Mouse (Mus musculus) liver, embryonic 16.5 days (tissue): ENCODE results near the gene Adamts12. TPM values are rescaled to one million over a fixed set of nuclear protein-coding genes. Genes with fewer than 3 reads are reported as not detected.

Experiments
- ATAC-seq: fragments of 200-750 bp; cut with Nextera tagmentation; 2 replicates; pipeline ENCODE4 v1.8.0; 2017; ENCODE audit warnings: low read depth, mild to moderate bottlenecking, moderate number of reproducible peaks, moderate library complexity
- H3K27ac ChIP-seq: fragments of 300-500 bp; sonication (generic); 2 replicates; pipeline ENCODE4 v1.5.1; 2014; ENCODE audit warnings: mild to moderate bottlenecking, low read length
- H3K27me3 ChIP-seq: fragments of 300-500 bp; sonication (generic); 2 replicates; pipeline ENCODE4 v1.6.1; 2014; ENCODE audit warnings: low read depth, low read length, mixed read lengths; ENCODE audit not compliant: control insufficient read depth, insufficient read depth
- H3K36me3 ChIP-seq: fragments of 300-500 bp; sonication (generic); 2 replicates; pipeline ENCODE4 v1.6.1; 2014; ENCODE audit warnings: mild to moderate bottlenecking; ENCODE audit not compliant: control insufficient read depth, insufficient read depth
- H3K4me1 ChIP-seq: fragments of 300-500 bp; sonication (generic); 2 replicates; pipeline ENCODE4 v1.6.1; 2014; ENCODE audit warnings: low read depth, low read length, mixed read lengths; ENCODE audit not compliant: control insufficient read depth
- H3K4me2 ChIP-seq: fragments of 300-500 bp; sonication (generic); 2 replicates; pipeline ENCODE4 v1.6.1; 2014; ENCODE audit warnings: low read depth, low read length, mixed read lengths
- H3K4me3 ChIP-seq: fragments of 300-500 bp; sonication (generic); 2 replicates; pipeline ENCODE4 v1.5.1; 2014; ENCODE audit warnings: low read depth, mild to moderate bottlenecking, low read length
- H3K9ac ChIP-seq: fragments of 300-500 bp; sonication (generic); 2 replicates; pipeline ENCODE4 v1.6.1; 2014; ENCODE audit warnings: low read depth, low read length
- H3K9me3 ChIP-seq: fragments of 300-500 bp; sonication (generic); replicated peaks from 2 replicates; pipeline ENCODE4 v1.6.1; 2016; ENCODE audit warnings: low read length; ENCODE audit not compliant: control insufficient read depth
- WGBS: fragments of 180-500 bp; shearing (Covaris S2); extraction: QIAGEN DNeasy Blood & Tissue Kit; methylation state at CpG from one replicate; pipeline ENCODE4 v1.1.7; 2014; ENCODE audit not compliant: insufficient replicate concordance; 5-methylcytosine and 5-hydroxymethylcytosine counted together
- polyA plus RNA-seq: library from polyadenylated mRNA; unstranded; fragments of >200 nt; fragmentation: Nextera tagmentation; extraction: Ambion mirVana; gene quantifications from 2 replicates; pipeline ENCODE4 v1.2.1, GENCODE M21; 2015

Gene Adamts12
- polyA plus RNA-seq, 1 experiment from 2014 or later = 0.34 TPM

- Histone ChIP-seq H3K36me3 (no peaks in the 10 kb centered on the region), H3K4me3 (no peak overlapping the region), H3K4me2 (no peak overlapping the region), H3K9ac (no peak overlapping the region), H3K4me1 (no peaks in the 10 kb centered on the region), H3K9me3 (no peaks in the 10 kb centered on the region), H3K27me3 (no peaks in the 10 kb centered on the region), H3K27ac (no peak overlapping the region)
- ATAC-seq = no peak
- WGBS = 58% methylated on average over 1 of the region's 1 CpGs
These were observed 296.3 kb downstream of the Adamts12 start for GRCm38 (mm10) chr15:11360888-11361287.

GRCm38 (mm10) chr15:11361824-11362223, 297.2 kb downstream of the Adamts12 start:
- H3K9me3 ChIP-seq = no peaks in the 10 kb centered on the region
- ATAC-seq = no peak
- WGBS = 65% methylated on average over 5 of the region's 5 CpGs

GRCm38 (mm10) chr15:11364112-11364511, 299.5 kb downstream of the Adamts12 start:
- no peaks in the 10 kb centered on the region for H3K4me1 ChIP-seq
- H3K36me3 ChIP-seq = no peaks in the 10 kb centered on the region
- H3K27ac ChIP-seq = no peak overlapping the region
- H3K9me3 ChIP-seq = no peaks in the 10 kb centered on the region
- H3K4me3 ChIP-seq = no peak overlapping the region
- H3K27me3 ChIP-seq = no peaks in the 10 kb centered on the region
- no peak for ATAC-seq
- H3K9ac ChIP-seq = no peak overlapping the region
- H3K4me2 ChIP-seq = no peak overlapping the region
- 30% methylated on average over 2 of the region's 2 CpGs for WGBS

More at GRCm38 (mm10) chr15:11361824-11362223, 297.2 kb downstream of the Adamts12 start:
- Histone ChIP-seq H3K4me2 (no peak overlapping the region), H3K4me3 (no peak overlapping the region), H3K9ac (no peak overlapping the region), H3K27me3 (no peaks in the 10 kb centered on the region), H3K27ac (no peak overlapping the region), H3K4me1 (no peaks in the 10 kb centered on the region), H3K36me3 (no peaks in the 10 kb centered on the region)

- no peak overlapping the region for H3K4me3 ChIP-seq
- H3K9me3 ChIP-seq = no peaks in the 10 kb centered on the region
- ATAC-seq = no peak
- no peak overlapping the region for H3K9ac ChIP-seq
- WGBS = 59% methylated on average over 1 of the region's 1 CpGs
- no peaks in the 10 kb centered on the region for H3K27me3 ChIP-seq
- no peaks in the 10 kb centered on the region for H3K36me3 ChIP-seq
- H3K27ac ChIP-seq = no peak overlapping the region
- no peak overlapping the region for H3K4me2 ChIP-seq
- no peaks in the 10 kb centered on the region for H3K4me1 ChIP-seq
These were observed 300.2 kb downstream of the Adamts12 start for GRCm38 (mm10) chr15:11364795-11365194.

- Histone ChIP-seq H3K36me3 (no peaks in the 10 kb centered on the region), H3K4me2 (no peak overlapping the region), H3K9me3 (no peaks in the 10 kb centered on the region), H3K4me3 (no peak overlapping the region), H3K27me3 (no peaks in the 10 kb centered on the region), H3K4me1 (no peaks in the 10 kb centered on the region), H3K27ac (no peak overlapping the region), H3K9ac (no peak overlapping the region)
- no peak for ATAC-seq
- 49% methylated on average over 3 of the region's 3 CpGs for WGBS
These were observed 305.0 kb downstream of the Adamts12 start for GRCm38 (mm10) chr15:11369572-11369971.

GRCm38 (mm10) chr15:11370477-11371085, 306.0 kb downstream of the Adamts12 start:
- no peak overlapping the region for H3K9ac ChIP-seq
- H3K4me3 ChIP-seq = no peak overlapping the region
- H3K36me3 ChIP-seq = no peaks in the 10 kb centered on the region
- WGBS = 54% methylated on average over 7 of the region's 7 CpGs
- no peaks in the 10 kb centered on the region for H3K9me3 ChIP-seq
- no peak overlapping the region for H3K4me2 ChIP-seq
- H3K4me1 ChIP-seq = no peaks in the 10 kb centered on the region
- no peak for ATAC-seq
- H3K27me3 ChIP-seq = no peaks in the 10 kb centered on the region
- no peak overlapping the region for H3K27ac ChIP-seq

GRCm38 (mm10) chr15:11379431-11380086, 315.0 kb downstream of the Adamts12 start:
- Histone ChIP-seq H3K9ac (no peak overlapping the region), H3K4me3 (no peak overlapping the region), H3K27ac (no peak overlapping the region), H3K9me3 (no peaks in the 10 kb centered on the region), H3K4me2 (no peak overlapping the region), H3K36me3 (peaks cover 11% of the 10 kb centered on the region), H3K27me3 (no peaks in the 10 kb centered on the region), H3K4me1 (no peaks in the 10 kb centered on the region)
- WGBS = 76% methylated on average over 8 of the region's 8 CpGs
- no peak for ATAC-seq

GRCm38 (mm10) chr15:11380087-11380530, 315.5 kb downstream of the Adamts12 start:
- Histone ChIP-seq H3K4me1 (no peaks in the 10 kb centered on the region), H3K4me3 (no peak overlapping the region), H3K9ac (no peak overlapping the region), H3K9me3 (no peaks in the 10 kb centered on the region), H3K27ac (no peak overlapping the region), H3K36me3 (peaks cover 16% of the 10 kb centered on the region), H3K4me2 (no peak overlapping the region), H3K27me3 (no peaks in the 10 kb centered on the region)
- no peak for ATAC-seq
- WGBS = 47% methylated on average over 8 of the region's 8 CpGs

GRCm38 (mm10) chr15:11380616-11381015, 316.0 kb downstream of the Adamts12 start:
- no peaks in the 10 kb centered on the region for H3K9me3 ChIP-seq
- no peak overlapping the region for H3K4me3 ChIP-seq
- no peaks in the 10 kb centered on the region for H3K4me1 ChIP-seq
- no peak overlapping the region for H3K4me2 ChIP-seq
- peaks cover 21% of the 10 kb centered on the region for H3K36me3 ChIP-seq
- no peak overlapping the region for H3K27ac ChIP-seq
- H3K9ac ChIP-seq = no peak overlapping the region
- no peak for ATAC-seq
- no peaks in the 10 kb centered on the region for H3K27me3 ChIP-seq
- 70% methylated on average over 8 of the region's 8 CpGs for WGBS
